Mouse (Mus musculus): ENCODE data around the gene Myo10.
A peak's percentile ranks its signal among the peaks of the same experiment; 100 is the strongest.

Myo10 gene

GRCm38 (mm10) chr15:25806363-25806762, 184.0 kb downstream of the Myo10 start:
- no peak for DNase-seq

GRCm38 (mm10) chr15:25806878-25807277, 184.6 kb downstream of the Myo10 start:
- DNase-seq, result no peak

GRCm38 (mm10) chr15:25808677-25809460, 186.5 kb downstream of the Myo10 start:
- DNase-seq, result peak; percentile 63 to 71

- DNase-seq, result no peak
Measured at GRCm38 (mm10) chr15:25809669-25810068, 187.3 kb downstream of the Myo10 start.

- DNase-seq, result peak; percentile 41 to 57
Measured at GRCm38 (mm10) chr15:25811834-25812250, 189.5 kb downstream of the Myo10 start.

GRCm38 (mm10) chr15:25812479-25812878, 190.2 kb downstream of the Myo10 start:
- DNase-seq, result peak in 1 of 2 experiments; percentile 31

GRCm38 (mm10) chr15:25814535-25814934, 192.2 kb downstream of the Myo10 start:
- DNase-seq, result no peak

GRCm38 (mm10) chr15:25817191-25817590, 194.9 kb downstream of the Myo10 start:
- DNase-seq, result no peak

GRCm38 (mm10) chr15:25821981-25822380, 199.7 kb downstream of the Myo10 start:
- no peak for DNase-seq

- no peak for DNase-seq
Measured at GRCm38 (mm10) chr15:25822656-25823055, 200.3 kb downstream of the Myo10 start.

- peak; percentile 72 to 86 for DNase-seq
Measured at GRCm38 (mm10) chr15:25826531-25826961, 204.2 kb downstream of the Myo10 start.

GRCm38 (mm10) chr15:25828464-25828863, 206.1 kb downstream of the Myo10 start:
- no peak for DNase-seq

GRCm38 (mm10) chr15:25830426-25830825, 208.1 kb downstream of the Myo10 start:
- DNase-seq, result no peak

GRCm38 (mm10) chr15:25834282-25834681, 212.0 kb downstream of the Myo10 start:
- no peak for DNase-seq

- DNase-seq, result no peak
Measured at GRCm38 (mm10) chr15:25834920-25835674, 212.8 kb downstream of the Myo10 start.

- DNase-seq, result peak; percentile 26 to 27
Measured at GRCm38 (mm10) chr15:25842462-25843085, 220.2 kb downstream of the Myo10 start.

GRCm38 (mm10) chr15:25843086-25843991, 221.0 kb downstream of the Myo10 start, which contains the start of gene Retreg1:
Retreg1 (plus strand) TSS chr15:25843180.
- peak; percentile 89 to 93 for DNase-seq

GRCm38 (mm10) chr15:25844013-25844570, 221.8 kb downstream of the Myo10 start:
- DNase-seq, result peak; percentile 37 to 47

- peak in 1 of 2 experiments; percentile 22 for DNase-seq
Measured at GRCm38 (mm10) chr15:25844771-25845170, 222.4 kb downstream of the Myo10 start.

GRCm38 (mm10) chr15:25847576-25848168, 225.3 kb downstream of the Myo10 start:
- DNase-seq, result no peak

GRCm38 (mm10) chr15:25850552-25850951, 228.2 kb downstream of the Myo10 start:
- DNase-seq, result no peak

Data from kidney, postnatal 36 days (tissue).